Mouse (Mus musculus) kidney, adult 11 months (tissue): Measurements from ENCODE around the gene Vmn2r105.

ENCODE experiments used
- DNase-seq: peaks from one replicate; pipeline ENCODE4 v3.0.0; 2022

Gene Vmn2r105

GRCm38 (mm10) chr17:20234952-20235351 is at the start of gene Vmn2r105:
Gene Vmn2r105 (minus strand): TSS chr17:20235052.
- DNase-seq: no peak

- DNase-seq: no peak
Observed at GRCm38 (mm10) chr17:20255522-20255921, 20.7 kb upstream of the Vmn2r105 start.

- DNase-seq: no peak
Observed at GRCm38 (mm10) chr17:20182997-20183396, 51.9 kb downstream of the Vmn2r105 start, which contains the start of gene Fpr-rs6. Gene Fpr-rs6 (minus strand): TSS chr17:20183097.
